Mouse (Mus musculus): ENCODE data around the gene Pcnx2.

DNA sequence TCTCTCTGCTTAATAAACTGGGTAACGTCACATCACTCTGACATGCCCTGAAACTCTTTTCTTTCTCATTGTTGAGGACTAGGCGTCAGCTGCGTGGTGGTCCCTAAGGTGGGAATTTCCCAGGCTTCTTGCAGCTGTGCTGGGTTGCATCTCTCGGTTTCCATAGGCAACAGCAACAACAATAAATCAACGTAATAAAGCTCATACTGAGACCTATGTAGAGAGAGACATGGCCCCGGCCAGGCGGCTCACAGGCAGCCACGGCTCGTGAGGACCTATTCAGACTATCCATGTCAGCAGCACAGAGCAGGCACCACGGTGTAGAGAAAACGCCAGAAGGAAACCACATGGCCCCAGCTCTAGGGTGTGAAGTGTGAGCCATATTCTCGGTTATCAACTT is 50.3 kb downstream of the Pcnx2 start:
- TF ChIP-seq POLR2A (IDR thresholded peaks at IDR 0.05; ENCODE audit: borderline replicate concordance, extremely low read depth, insufficient read depth, insufficient read length, poor library complexity, severe bottlenecking) (no peak), CTCF (IDR thresholded peaks at IDR 0.05; ENCODE audit: borderline replicate concordance, extremely low read depth, insufficient read depth, insufficient read length) (no peak)
